Mouse (Mus musculus) thymus, postnatal 36 days (tissue): ENCODE data around the gene Atp8b5.

Experiments
- DNase-seq, 2 experiments: peaks; one replicate each; pipeline ENCODE4 v3.0.0; 2022; ENCODE audit warnings: mixed read lengths in 2 of 2

Gene Atp8b5

DNA sequence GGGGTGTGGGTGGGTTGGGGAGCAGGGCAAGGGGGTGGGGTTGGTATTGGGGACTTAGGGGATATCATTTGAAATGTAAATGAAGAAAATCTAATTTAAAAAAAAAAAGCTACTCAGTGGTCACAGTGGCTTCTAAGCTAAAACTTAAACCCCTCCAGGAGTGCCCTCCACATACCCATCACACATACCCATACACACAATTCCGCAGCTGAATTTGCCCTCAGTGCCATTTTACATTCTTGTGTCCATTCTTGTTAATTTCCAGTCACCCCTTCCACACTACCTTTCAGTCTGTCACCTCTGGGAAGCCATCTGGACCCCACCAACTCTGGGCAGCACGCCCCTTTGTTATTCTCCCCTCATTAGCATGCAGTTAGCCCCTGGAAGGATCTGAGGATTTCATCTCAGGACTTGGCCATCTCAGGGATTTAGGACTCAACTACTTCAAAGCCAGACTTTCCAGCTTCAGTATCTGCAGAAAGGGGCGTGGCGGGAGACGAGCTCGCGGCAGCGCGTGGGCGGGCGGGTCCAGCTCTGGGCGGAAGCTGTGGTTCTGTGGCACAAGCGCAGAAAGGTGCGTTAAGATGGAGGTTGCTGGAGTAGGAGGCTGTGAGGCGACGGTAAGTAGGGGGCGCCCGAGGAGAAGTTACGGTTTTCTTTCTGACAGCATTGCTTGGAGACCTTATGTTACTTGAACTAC lies at the start of gene Atp8b5:
Gene Atp8b5, plus strand, starts transcription at position 537 of the 700 bp plus-strand sequence.
- peak; percentile 67 to 71 for DNase-seq

DNA sequence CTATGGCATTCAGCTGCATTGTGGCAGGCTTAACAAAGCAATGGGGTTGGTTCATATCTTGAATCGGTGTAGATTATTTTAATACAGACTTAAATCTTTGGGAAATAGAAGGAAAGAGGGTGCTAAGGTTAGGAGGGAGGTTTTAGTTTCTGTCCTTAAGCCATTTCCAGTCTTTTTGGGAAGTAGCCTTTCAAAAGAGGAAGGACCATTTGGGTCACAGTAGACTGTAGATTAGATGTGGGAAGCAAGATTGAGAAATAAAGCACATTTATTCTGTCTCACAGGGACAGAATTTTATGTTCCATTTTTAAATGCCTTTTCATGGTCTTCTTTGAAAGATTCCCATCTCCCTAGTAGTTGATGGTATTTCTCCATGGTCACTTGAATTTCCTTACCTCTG lies 49.0 kb upstream of the Atp8b5 start:
- DNase-seq, result no peak

- no peak for DNase-seq
Observed at GRCm38 (mm10) chr4:43231821-43232220, 35.1 kb upstream of the Atp8b5 start.

DNA sequence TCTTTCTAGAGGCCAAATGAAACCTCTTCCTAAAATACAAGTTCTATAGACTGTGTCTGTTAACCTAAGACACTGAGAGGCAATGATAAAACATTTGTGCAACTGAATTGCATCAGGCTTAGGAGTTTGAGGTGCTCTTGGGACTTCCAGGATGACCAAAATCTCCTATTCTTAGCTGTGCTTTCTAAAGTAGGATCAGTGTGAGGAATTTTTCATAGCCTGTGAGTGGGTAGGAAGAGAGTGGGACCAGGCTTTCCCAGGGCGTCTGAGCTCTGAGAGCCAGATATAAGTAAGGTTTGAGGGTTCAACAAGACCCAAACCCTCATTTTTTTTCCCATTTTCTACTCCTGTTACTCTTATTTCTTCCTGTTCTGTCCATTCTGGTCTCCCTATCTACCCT lies 34.0 kb upstream of the Atp8b5 start:
- DNase-seq, result no peak

- no peak for DNase-seq
Observed at GRCm38 (mm10) chr4:43233489-43233888, 33.5 kb upstream of the Atp8b5 start.

DNA sequence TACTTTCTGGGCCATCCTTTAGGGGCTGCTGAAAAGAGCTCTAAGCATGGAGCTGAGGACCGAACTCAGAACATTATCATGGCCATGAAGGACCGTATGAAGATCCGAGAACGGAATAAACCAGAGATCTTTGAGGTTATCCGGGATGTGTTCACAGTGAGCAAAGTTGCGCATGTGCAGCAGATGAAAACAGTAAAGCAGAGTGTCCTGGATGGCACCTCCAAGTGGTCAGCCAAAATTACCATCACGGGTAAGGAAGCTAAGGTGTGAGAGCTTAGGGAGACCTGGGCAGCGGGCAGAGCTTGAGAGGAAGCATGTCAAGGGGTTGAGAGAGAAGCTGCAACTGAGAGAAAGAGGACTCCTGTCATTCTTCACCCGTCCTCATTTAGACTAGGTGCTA lies 30.1 kb upstream of the Atp8b5 start:
- no peak for DNase-seq

DNA sequence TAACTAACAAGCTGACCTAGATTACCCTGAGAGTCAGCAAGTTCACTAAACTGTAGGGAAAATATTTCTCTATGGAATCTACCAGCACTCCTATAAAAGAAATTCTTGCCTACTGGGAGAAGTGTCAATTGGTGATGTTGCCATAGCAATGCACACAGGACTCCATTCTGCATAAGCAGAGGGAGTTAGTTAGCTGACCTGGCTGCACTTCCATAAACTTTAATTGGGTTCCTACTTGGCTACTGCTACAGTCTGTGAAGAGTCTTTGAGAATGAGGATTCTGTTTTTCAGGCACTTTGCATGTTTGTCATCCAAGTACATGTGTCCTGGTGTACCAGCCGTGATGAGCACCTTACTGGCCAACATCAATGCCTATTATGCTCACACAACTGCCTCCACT lies 26.2 kb upstream of the Atp8b5 start:
- DNase-seq, result no peak

GRCm38 (mm10) chr4:43244022-43244421 lies 22.9 kb upstream of the Atp8b5 start:
- no peak for DNase-seq

DNA sequence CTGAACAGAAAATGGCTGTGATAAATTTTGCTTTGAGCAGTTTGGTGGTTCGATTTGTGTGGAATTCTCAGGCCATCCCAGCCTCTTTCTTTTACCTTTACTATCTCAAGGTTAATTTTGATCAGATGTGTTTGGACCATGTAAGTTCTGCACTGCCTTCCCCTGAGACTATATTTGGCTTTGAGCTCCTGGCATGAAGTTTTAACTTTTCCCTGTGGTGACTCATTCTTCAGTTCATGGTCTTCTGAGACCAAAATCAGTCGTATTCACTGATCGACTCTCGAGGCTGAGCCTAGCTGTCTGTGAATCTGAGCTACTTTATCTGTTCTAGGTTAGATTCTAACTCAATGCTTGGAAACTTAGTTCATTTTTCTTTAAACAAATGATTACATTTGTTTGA lies 21.2 kb upstream of the Atp8b5 start:
- DNase-seq, result no peak

GRCm38 (mm10) chr4:43248026-43248425 lies 18.9 kb upstream of the Atp8b5 start:
- DNase-seq, result no peak

GRCm38 (mm10) chr4:43248909-43249308 lies 18.1 kb upstream of the Atp8b5 start:
- DNase-seq, result no peak

DNA sequence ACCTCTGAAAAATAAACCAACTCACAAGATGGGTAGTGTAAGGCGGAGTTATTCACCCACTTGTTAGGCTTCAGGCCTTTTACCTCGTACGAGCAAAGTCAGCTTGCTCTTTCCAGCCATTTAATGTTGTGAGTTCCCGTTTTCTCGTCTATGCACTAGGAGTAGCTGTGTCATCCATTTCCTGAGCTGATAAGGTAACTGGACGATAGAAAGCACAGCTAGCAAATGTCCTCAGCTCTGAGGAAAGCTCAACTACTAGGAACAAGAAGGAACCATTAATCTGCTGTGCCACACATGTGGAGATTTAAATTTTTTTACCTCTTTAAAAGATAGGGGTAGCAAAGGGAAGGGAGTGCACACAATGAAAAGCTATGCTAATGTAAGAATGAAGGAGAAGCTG lies 15.7 kb upstream of the Atp8b5 start:
- no peak for DNase-seq

DNA sequence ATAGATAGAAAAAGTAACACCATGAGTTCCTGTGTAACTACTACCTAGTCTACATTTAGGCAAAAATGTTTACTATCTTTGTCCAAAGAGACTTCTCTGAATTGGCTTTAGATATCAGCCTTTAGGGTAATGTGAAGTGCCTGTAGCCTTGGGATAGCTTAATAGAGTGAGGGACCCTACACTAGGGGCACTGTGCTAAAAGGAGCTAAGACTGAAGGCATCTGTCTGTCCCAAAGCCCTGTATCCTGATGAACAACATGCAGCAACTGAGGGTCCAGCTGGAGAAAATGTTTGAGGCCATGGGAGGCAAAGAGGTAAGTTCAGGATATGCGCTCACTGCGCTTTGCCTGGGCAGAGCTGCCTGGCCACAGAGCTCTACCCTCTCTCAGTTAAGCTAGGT lies 9.9 kb upstream of the Atp8b5 start:
- no peak for DNase-seq

- DNase-seq, result no peak
Observed at GRCm38 (mm10) chr4:43258556-43258955, 8.4 kb upstream of the Atp8b5 start.

- DNase-seq, result no peak
Observed at GRCm38 (mm10) chr4:43259435-43259834, 7.5 kb upstream of the Atp8b5 start.

- DNase-seq, result no peak
Observed at GRCm38 (mm10) chr4:43260096-43260495, 6.9 kb upstream of the Atp8b5 start.

DNA sequence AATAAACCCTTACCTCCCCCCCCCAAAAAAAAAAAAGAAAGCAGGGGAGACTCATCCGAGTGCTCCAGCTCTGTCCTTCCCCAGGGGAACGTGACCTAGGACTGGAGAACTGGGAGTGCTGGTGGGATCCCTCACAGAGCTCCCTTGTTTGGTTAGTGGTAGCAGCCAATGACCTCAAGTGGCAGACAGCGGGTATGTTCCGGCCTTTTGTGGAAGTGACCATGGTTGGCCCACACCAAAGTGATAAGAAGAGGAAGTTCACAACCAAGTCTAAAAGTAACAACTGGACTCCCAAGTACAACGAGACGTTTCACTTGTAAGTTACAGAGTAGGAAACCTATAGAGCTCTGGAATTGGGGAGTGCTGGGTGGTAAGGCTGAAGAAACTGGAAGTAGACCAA lies 4.1 kb upstream of the Atp8b5 start:
- DNase-seq, result no peak

- DNase-seq, result no peak
Observed at GRCm38 (mm10) chr4:43266146-43266545, 813 bp upstream of the Atp8b5 start.

GRCm38 (mm10) chr4:43267323-43267658 lies 332 bp downstream of the Atp8b5 start:
- DNase-seq, result no peak

- no peak for DNase-seq
Observed at GRCm38 (mm10) chr4:43285476-43285875, 18.5 kb downstream of the Atp8b5 start.

GRCm38 (mm10) chr4:43287305-43287704 lies 20.3 kb downstream of the Atp8b5 start:
- no peak for DNase-seq

DNA sequence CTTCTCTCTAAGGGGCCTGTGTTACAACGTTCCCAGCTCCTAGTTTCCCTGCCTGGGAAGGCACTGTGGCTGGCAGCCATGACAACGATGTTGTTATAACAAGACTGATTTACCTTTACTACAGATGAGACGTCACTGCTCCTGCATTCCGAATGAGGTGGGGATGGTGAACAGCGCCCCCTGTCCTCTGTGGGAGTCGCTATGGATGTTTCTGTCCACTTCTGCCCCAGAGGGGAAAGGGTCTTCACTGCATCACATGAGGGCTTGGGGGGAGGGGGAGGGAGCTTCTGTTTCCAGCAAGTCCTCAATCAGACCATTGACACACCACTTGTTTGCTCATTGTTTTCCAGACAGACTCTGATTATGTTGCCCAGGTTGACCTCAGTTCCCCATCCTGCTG lies 27.0 kb downstream of the Atp8b5 start:
- DNase-seq, result peak in 1 of 2 experiments; percentile 3

DNA sequence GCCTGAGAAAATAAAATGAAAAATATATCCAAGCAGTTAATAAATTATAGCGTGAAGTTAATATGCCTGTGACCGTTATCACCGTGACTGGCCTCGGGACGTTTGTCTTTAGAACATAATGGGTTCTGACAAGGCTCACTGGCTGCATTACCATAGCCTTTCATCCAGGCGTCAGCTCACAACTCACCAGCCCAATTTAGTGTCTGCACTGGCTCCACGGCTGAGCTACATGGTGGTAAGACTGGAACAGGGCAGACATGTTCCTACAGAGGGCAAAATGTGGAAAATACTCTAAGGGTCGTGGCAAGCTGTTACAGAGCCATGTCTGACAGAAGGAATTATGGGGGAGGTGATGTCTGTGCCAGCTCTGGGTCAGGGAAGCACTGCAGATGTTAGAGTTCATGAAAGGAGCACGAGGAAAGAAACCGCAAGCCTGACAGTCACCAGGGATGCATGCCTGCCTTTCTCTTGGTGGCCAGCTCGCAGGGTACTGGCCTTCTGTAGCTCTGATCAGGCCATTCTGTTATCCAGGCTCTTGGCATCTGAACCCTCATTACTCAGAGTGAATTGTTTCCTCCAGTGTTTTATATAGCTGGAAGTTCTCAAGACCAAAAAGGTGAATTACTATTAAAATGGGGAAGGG lies 42.9 kb downstream of the Atp8b5 start:
- DNase-seq, result no peak

- no peak for DNase-seq
Observed at GRCm38 (mm10) chr4:43321536-43321935, 54.6 kb downstream of the Atp8b5 start.

DNA sequence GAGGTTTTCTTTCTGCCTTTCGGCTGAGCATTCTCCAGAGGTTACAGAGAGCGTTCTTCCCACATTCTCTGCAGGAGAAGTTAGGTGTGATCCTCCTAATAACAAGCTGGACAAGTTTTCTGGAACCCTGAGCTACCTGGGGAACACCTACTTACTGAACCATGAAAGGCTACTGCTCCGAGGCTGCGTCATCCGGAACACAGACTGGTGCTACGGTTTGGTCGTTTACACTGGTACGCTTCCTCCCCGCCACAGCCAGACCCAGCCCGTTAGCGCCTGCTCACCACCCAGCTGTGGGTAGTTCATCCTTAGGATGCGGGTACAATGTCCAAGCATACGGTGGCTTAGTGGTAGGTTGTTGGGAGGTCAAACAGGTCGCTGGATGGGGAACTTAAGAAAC lies 55.4 kb downstream of the Atp8b5 start:
- DNase-seq, result no peak
